Mouse (Mus musculus) limb, embryonic 15.5 days (tissue): ENCODE data around the gene Shmt2. TPM values are rescaled to one million over a fixed set of nuclear protein-coding genes. Genes with fewer than 3 reads are reported as not detected.

Source experiments
- ATAC-seq: fragments of 200-750 bp; cut with Nextera tagmentation; 2 replicates; pipeline ENCODE4 v1.8.0; 2017; ENCODE audit warnings: low read depth, moderate TSS enrichment; ENCODE audit not compliant: insufficient number of reproducible peaks, low FRiP score, low TSS enrichment
- H3K27ac ChIP-seq: fragments of 300-500 bp; sonication (generic); 2 replicates; pipeline ENCODE4 v1.5.1; 2015; ENCODE audit warnings: moderate library complexity, mild to moderate bottlenecking, inconsistent platforms
- H3K27me3 ChIP-seq: fragments of 300-500 bp; sonication (generic); 2 replicates; pipeline ENCODE4 v1.6.1; 2015; ENCODE audit warnings: inconsistent platforms
- H3K36me3 ChIP-seq: fragments of 300-500 bp; sonication (generic); 2 replicates; pipeline ENCODE4 v1.6.1; 2015; ENCODE audit warnings: inconsistent platforms
- H3K4me1 ChIP-seq: fragments of 300-500 bp; sonication (generic); 2 replicates; pipeline ENCODE4 v1.6.1; 2015; ENCODE audit warnings: inconsistent platforms
- H3K4me2 ChIP-seq: fragments of 300-500 bp; sonication (generic); 2 replicates; pipeline ENCODE4 v1.6.1; 2015; ENCODE audit warnings: mild to moderate bottlenecking, inconsistent platforms
- H3K4me3 ChIP-seq: fragments of 300-500 bp; sonication (generic); 2 replicates; pipeline ENCODE4 v1.5.1; 2015; ENCODE audit warnings: mild to moderate bottlenecking, inconsistent platforms
- H3K9ac ChIP-seq: fragments of 300-500 bp; sonication (generic); 2 replicates; pipeline ENCODE4 v1.6.1; 2015; ENCODE audit warnings: inconsistent platforms
- H3K9me3 ChIP-seq: fragments of 300-500 bp; sonication (generic); 2 replicates; pipeline ENCODE4 v1.6.1; 2016; ENCODE audit warnings: inconsistent platforms
- WGBS: fragments of 180-500 bp; shearing (Covaris S2); methylation state at CpG from one replicate; pipeline ENCODE4 v1.1.7; 2015; 5-methylcytosine and 5-hydroxymethylcytosine counted together
- polyA plus RNA-seq: library from polyadenylated mRNA; unstranded; fragments of >200 nt; fragmentation: Nextera tagmentation; extraction: Ambion mirVana; gene quantifications from 2 replicates; pipeline ENCODE4 v1.2.1, GENCODE M21; 2015

Shmt2 gene
- polyA plus RNA-seq, 1 experiment from 2014 or later = 112 TPM

DNA sequence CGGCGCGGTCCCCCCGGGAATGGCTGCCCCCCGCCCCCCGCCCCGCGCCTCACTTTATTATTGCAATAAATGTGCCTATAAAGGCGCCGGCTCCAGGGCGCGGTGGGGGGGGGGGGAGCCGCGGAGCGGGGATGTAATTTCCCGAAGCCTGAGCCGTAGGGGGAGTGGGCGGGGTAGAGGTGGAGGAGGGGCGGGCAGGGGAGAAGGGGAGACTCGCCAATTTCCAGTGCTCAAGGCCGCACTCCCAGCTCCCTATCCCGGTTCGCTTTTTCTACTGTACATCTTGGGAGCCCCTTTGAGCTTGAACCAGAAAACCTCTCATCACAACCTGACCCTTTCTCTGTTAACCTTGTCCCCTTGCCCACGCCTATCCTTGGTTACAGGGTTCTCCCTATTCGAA lies 8.7 kb upstream of the Shmt2 start:
- Histone ChIP-seq H3K36me3 (no peaks in the 10 kb centered on the region), H3K27ac (no peak overlapping the region), H3K9me3 (no peaks in the 10 kb centered on the region), H3K4me1 (peaks cover 92% of the 10 kb centered on the region), H3K27me3 (peaks cover 96% of the 10 kb centered on the region), H3K9ac (no peak overlapping the region), H3K4me2 (peak overlapping the region; percentile 44), H3K4me3 (peak overlapping the region; percentile 25)
- WGBS = 3% methylated on average over 14 of the region's 25 CpGs
- no peak for ATAC-seq

DNA sequence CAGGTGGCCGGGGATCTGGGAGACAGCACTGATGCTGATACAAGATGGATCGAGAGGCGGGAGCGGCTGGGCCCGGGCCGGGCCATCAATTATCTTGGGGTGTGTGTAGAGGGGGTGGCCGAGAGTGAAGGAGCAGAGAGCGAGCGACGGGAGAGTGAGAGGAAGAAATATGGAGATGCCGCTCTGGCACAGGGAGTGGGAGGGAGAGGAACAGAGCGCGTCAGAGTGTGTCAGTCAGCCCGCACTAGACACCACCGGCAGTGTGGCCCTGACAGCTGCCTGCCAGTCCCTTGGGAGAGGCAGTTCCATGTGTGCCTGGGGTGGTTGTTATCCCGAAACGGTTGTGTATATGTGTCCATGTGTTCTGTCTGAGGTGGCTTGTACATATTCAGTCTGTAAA lies 5.2 kb upstream of the Shmt2 start:
- ATAC-seq = no peak
- Histone ChIP-seq H3K4me1 (peaks cover 82% of the 10 kb centered on the region), H3K4me3 (peak overlapping the region; percentile 7; the same call in 1 of the 2 replicates)

DNA sequence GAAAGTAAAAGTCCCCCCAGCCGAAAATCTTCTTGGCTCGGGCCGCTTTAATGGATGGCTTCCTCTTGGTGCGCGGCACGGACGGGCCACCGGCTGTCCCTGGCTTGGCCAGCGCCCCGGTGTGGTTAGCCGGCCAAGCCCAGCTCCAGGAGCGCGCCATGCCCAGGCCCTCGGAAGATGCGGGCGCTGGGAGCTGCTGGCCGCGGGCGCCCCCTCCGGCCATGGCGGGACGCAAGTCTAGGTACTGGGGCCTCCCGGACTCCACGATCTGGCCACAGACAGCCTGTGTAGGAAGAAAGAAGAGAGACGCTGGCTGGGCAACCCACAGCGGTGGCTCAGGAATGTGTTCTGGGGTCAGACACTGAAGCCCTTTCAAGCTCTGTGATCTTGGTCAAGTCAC lies 4.4 kb upstream of the Shmt2 start:
- H3K27me3 ChIP-seq = peaks cover 78% of the 10 kb centered on the region
- no peak for ATAC-seq
- peaks cover 75% of the 10 kb centered on the region for H3K4me1 ChIP-seq
- peak overlapping the region; percentile 42 for H3K4me2 ChIP-seq
- no peaks in the 10 kb centered on the region for H3K9me3 ChIP-seq
- 4% methylated on average over 26 of the region's 26 CpGs for WGBS
- H3K9ac ChIP-seq = no peak overlapping the region
- no peaks in the 10 kb centered on the region for H3K36me3 ChIP-seq
- H3K4me3 ChIP-seq = peak overlapping the region; percentile 31
- no peak overlapping the region for H3K27ac ChIP-seq

More for the DNA sequence above, 5.2 kb upstream of the Shmt2 start:
- Histone ChIP-seq H3K27me3 (peaks cover 84% of the 10 kb centered on the region), H3K27ac (no peak overlapping the region), H3K36me3 (no peaks in the 10 kb centered on the region), H3K4me2 (no peak overlapping the region), H3K9ac (no peak overlapping the region), H3K9me3 (no peaks in the 10 kb centered on the region)
- 23% methylated on average over 17 of the region's 17 CpGs for WGBS

DNA sequence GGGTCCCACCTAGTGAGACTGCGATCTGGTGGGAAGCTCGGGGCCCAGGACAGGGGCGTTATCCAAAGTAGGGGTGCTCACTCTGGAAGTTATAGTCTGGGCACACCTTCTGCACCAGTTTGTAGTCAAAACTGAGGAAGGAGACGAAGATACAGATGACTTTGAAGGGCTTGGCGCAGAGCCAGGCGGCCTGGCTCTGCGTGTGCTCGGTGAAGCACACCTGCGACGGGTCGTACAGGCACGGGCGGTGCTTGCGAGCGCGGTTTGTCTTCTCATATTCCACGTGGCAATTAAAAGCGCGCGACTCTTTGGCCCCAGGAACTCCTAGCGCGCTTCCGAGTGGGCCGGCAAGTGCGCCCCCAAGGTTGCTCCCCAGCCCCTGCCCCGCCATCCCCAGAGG lies 3.8 kb upstream of the Shmt2 start:
- H3K9me3 ChIP-seq = no peaks in the 10 kb centered on the region
- 4% methylated on average over 26 of the region's 26 CpGs for WGBS
- no peak overlapping the region for H3K9ac ChIP-seq

DNA sequence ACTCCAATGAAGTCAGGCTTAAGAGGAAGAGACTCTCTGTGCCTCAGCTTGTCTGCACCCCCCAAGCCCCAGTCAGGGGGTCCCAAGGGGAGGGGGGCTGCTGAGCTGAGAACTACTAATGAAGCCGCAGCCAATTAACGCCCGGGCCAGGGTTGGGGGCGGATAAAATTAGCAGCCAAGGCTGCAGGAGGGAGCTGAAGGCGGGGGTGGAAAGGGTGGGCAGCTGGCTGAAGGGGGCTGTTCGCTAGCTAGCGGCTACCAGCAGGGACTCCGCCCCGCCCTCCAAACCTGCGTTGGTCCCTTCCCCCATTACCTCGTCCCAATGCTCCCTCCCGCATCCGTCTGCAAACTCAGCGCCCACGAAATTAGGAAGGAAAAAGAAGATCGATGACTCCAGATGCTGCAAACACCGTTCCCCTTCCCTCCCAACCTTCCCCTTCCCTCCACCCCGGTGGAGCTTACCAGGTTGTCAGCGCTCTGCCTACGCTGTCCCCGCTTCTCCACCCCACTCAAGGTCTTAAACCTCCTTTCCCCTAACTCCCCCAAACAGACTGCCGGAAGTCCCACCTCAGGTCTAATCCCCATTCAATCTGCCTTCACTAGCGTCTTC lies 2.5 kb upstream of the Shmt2 start:
- 4% methylated on average over 23 of the region's 23 CpGs for WGBS
- H3K27me3 ChIP-seq = peaks cover 60% of the 10 kb centered on the region
- H3K9ac ChIP-seq = no peak overlapping the region
- H3K9me3 ChIP-seq = no peaks in the 10 kb centered on the region
- H3K36me3 ChIP-seq = peaks cover 10% of the 10 kb centered on the region
- H3K4me2 ChIP-seq = peak overlapping the region; percentile 21; the same call in 1 of the 2 replicates
- no peak overlapping the region for H3K4me3 ChIP-seq
- H3K4me1 ChIP-seq = peaks cover 71% of the 10 kb centered on the region
- no peak overlapping the region for H3K27ac ChIP-seq
- ATAC-seq = no peak

More for the DNA sequence above, 3.8 kb upstream of the Shmt2 start:
- H3K4me3 ChIP-seq = peak overlapping the region; percentile 31
- peaks cover 73% of the 10 kb centered on the region for H3K27me3 ChIP-seq
- H3K4me1 ChIP-seq = peaks cover 75% of the 10 kb centered on the region
- H3K4me2 ChIP-seq = peak overlapping the region; percentile 42
- H3K27ac ChIP-seq = no peak overlapping the region
- H3K36me3 ChIP-seq = no peaks in the 10 kb centered on the region
- no peak for ATAC-seq

DNA sequence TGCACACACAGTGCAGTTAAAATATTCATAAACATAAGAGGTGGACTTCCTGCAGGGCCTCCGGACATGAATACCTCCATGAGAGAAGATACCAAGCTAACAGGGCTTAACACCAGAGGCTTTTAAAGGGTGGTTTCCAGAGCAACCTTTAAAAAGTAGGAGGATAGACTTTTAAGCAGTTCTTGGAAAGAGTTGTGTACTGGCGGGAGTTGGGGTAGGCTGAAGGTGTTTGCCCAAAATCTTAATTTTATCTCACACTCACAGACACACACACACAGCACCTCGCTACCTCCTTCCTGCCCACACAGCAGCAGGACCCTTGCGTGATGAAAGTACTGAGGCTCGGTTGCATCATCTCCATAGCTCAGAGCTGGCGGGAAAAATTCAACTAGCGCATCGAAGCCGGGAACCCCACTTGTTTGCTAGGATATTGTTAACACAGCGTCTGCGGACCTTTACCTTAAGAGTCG lies 598 bp downstream of the Shmt2 start:
- H3K4me1 ChIP-seq = peaks cover 50% of the 10 kb centered on the region
- H3K27me3 ChIP-seq = peaks cover 30% of the 10 kb centered on the region

DNA sequence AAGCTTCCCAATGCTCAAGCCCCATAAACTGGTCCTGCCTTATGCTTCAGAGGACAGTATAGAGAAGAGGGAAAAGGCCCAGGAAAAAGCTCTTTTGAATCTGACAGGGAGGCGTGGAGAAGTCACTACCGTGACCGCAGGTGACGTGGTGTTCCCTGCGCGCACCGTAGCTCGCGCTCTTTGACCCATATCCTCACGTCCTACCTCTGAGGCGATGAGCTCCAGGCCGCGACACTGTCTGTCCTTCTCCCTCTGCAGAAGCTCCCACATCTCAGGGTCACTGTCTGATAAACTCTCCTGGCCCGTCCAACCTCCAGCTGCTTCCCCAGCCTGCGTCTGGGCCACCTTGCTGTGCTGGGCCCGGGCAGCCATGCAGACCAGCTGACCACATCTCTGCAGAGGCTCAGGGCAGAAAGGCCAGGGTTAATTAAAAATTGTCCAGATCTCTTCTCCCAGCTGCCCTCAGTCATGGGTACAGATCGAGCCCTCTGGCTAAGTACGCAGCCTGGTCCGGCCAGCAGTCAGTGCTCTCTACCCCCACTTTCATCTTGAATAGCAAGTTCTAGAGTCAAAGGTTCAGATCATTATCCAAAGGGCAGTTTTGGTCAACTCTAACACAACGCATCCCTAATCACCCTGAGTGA lies 1.4 kb downstream of the Shmt2 start:
- Histone ChIP-seq H3K4me2 (peak overlapping the region; percentile 77), H3K27ac (no peak overlapping the region), H3K27me3 (peaks cover 23% of the 10 kb centered on the region), H3K4me3 (peak overlapping the region; percentile 58), H3K9me3 (no peaks in the 10 kb centered on the region), H3K9ac (no peak overlapping the region), H3K36me3 (peaks cover 36% of the 10 kb centered on the region), H3K4me1 (peaks cover 50% of the 10 kb centered on the region)
- WGBS = 84% methylated on average over 20 of the region's 20 CpGs
- ATAC-seq = no peak

More for the DNA sequence above, 598 bp downstream of the Shmt2 start:
- 9% methylated on average over 12 of the region's 12 CpGs for WGBS
- Histone ChIP-seq H3K9ac (peak overlapping the region; percentile 39), H3K27ac (no peak overlapping the region), H3K9me3 (no peaks in the 10 kb centered on the region), H3K4me2 (peak overlapping the region; percentile 77), H3K4me3 (peak overlapping the region; percentile 58), H3K36me3 (peaks cover 36% of the 10 kb centered on the region)
- ATAC-seq = no peak

DNA sequence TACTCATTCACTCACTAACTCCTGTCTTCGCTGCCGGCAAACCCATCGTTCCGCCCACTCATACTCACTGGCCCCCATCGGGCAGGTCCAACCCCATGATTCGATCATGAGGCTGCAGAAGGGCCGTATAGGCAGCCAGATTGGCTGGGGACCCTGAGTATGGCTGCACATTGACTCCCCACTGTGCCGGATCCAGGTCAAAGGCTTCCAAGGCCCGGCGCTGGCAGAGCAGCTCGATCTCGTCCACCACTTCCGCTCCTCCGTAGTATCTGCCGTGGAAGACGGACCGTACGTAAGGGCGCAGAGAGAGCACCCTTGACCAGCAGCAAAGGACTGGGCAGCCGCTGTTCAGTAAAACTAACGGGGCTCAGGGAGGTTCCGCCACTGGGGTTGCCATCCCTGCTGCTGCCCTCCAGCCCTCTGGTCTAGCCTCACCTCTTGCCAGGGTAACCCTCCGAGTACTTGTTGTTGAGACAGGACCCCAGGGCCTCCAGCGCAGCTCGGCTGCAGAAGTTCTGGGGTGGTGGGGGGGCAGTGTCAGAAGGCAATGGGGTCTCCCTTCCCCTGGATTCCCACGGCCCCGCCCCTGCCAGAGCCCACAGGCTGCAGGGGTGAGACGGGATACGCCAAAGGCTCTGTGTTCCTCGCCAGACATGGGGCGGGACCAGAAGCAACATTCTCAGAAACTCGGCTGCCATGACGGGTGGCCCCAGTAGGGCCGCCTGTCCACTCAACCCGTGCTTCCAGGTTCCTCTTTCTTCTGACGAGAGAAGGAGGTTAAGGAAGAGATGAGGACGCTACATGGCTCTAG lies 2.1 kb downstream of the Shmt2 start:
- Histone ChIP-seq H3K4me1 (peaks cover 50% of the 10 kb centered on the region), H3K27ac (no peak overlapping the region), H3K4me2 (no peak overlapping the region), H3K9me3 (no peaks in the 10 kb centered on the region), H3K9ac (no peak overlapping the region), H3K4me3 (no peak overlapping the region), H3K36me3 (peaks cover 36% of the 10 kb centered on the region), H3K27me3 (peaks cover 23% of the 10 kb centered on the region)
- no peak for ATAC-seq
- WGBS = 97% methylated on average over 37 of the region's 37 CpGs

DNA sequence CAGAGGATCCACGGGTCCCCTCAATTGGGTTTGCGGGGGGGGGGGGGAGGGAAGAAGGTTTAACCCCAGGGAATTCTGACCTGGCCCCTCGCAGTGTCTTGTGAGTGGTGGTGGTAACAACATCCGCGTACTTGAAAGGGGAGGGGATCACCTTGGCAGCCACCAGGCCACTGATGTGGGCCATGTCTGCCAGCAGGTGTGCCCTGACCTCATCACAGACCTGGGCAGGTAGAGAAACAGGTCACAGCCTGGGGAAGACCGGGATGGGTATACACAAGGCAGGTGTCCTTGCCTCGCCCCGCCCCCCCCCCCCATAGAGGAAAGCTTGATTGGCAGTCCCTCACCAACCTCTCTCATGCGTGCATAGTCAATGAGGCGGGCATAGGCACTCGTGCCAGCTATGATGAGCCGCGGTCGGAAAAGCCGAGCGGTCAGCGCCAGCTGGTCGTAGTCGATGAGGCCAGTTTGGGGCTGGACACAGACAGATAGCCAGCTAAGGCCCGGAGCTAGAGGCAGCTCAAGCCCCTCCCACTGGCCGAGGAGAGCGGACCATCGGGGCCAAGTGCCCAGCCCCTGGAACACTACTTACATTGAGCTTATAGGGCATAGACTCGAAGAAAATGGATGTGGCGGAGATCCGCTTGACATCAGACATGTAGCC lies 3.1 kb downstream of the Shmt2 start:
- H3K27me3 ChIP-seq = peaks cover 23% of the 10 kb centered on the region
- H3K4me2 ChIP-seq = no peak overlapping the region
- H3K9ac ChIP-seq = no peak overlapping the region
- H3K4me1 ChIP-seq = peaks cover 50% of the 10 kb centered on the region
- H3K4me3 ChIP-seq = no peak overlapping the region
- H3K9me3 ChIP-seq = no peaks in the 10 kb centered on the region
- H3K36me3 ChIP-seq = peaks cover 36% of the 10 kb centered on the region
- no peak for ATAC-seq
- H3K27ac ChIP-seq = no peak overlapping the region
- WGBS = 93% methylated on average over 26 of the region's 26 CpGs

DNA sequence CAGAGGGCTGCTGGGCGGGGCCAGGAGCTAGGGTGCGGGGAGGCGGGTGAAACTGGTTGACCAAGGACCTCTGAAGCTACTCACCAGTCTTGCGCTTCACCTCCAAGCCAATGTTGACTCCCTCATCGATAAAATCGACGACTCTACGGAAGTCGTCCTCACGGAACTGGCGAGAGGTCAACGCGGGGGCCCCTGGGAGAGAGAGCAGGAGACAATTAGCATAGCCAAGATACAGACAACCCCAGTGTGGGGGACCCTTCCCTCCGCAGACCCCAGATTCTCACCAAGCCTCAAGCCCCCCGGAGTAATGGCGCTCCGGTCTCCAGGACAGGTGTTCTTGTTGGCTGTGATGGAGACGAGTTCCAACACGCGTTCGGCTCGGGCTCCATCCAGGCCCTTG lies 4.3 kb downstream of the Shmt2 start:
- WGBS = 91% methylated on average over 22 of the region's 22 CpGs
- Histone ChIP-seq H3K9ac (no peak overlapping the region), H3K4me1 (peaks cover 63% of the 10 kb centered on the region), H3K4me2 (no peak overlapping the region), H3K9me3 (no peaks in the 10 kb centered on the region), H3K27me3 (peaks cover 28% of the 10 kb centered on the region), H3K36me3 (peaks cover 36% of the 10 kb centered on the region), H3K4me3 (no peak overlapping the region), H3K27ac (no peak overlapping the region; the same call in 1 of the 2 replicates)
- ATAC-seq = no peak

DNA sequence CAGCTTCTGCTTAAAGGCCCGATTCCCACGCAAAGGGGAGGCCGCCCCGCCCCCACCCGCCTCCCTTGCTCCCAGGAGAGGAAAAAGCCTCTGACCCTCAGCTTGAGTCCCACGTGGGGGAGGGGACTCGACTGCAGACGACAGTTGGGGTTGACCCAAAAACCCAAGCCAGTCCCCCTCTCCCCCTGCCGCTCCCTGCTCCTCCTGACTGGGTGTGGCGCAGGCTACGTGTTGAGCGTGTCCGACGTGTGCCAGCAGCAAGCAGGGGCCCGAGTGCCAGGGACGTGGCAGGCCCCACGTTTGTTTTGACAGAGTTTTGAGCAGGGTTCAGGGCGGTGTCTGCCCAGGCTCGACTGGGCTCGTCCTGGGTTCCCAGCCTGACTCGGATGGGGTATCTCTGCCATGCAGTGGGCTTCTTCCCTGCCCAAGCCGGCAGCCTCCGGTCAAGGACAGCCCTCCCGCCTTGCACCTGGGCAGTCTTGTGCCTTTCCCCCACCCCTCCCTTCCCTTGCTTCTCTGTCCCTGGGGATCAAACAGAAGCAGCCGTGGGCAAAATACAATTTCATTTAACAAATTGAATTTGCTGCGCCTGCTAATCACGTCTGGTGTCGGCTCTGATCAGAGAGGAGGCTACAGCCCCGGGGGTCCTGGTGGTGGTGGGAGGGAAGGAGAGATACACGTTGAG lies 5.5 kb downstream of the Shmt2 start:
- Histone ChIP-seq H3K27me3 (peaks cover 32% of the 10 kb centered on the region), H3K4me3 (peak overlapping the region; percentile 31), H3K4me1 (peaks cover 73% of the 10 kb centered on the region), H3K36me3 (peaks cover 36% of the 10 kb centered on the region), H3K9me3 (no peaks in the 10 kb centered on the region), H3K9ac (no peak overlapping the region), H3K27ac (peak overlapping the region; percentile 84), H3K4me2 (peak overlapping the region; percentile 43)
- 10% methylated on average over 30 of the region's 30 CpGs for WGBS
- ATAC-seq = peak; percentile 60
